Mouse (Mus musculus) heart, postnatal 36 days (tissue): Measurements from ENCODE around the gene Slc36a4. TPM values are rescaled to one million over a fixed set of nuclear protein-coding genes. Genes with fewer than 3 reads are reported as not detected.

ENCODE experiments used
- DNase-seq, 2 experiments: peaks; one replicate each; pipeline ENCODE4 v3.0.0; 2021 to 2022
- intact Hi-C: fragments of 180-260 bp; cut with DNase I; formaldehyde crosslinking; loops from one replicate; pipeline ENCODE4 v1.15.1; 2025
- total RNA-seq, 2 experiments: library from RNA; stranded (reverse); gene quantifications; 2 replicates each; pipeline ENCODE4 v1.2.3; 2021

The Slc36a4 gene
- total RNA-seq, 2 experiments from 2014 or later, result 6.4 to 9.3 TPM

DNA sequence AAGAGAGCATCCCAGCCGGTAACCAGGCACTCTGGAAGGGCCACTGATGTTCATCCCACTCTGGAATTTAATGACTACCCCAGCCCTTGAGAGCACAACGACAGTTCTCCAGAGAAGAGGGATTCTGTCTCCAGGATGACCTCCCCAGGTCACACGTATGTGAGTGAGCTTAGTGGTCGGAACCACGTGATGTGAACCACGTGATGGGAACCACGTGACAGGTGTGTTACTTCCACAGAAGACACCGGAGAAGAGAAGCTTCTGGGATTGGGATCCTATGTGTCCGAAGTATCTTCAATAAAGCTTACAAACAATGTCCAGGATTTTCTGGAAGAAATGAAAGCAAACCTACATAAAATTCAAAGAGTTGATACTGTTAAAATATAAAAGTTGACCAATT, 82.5 kb downstream of the Slc36a4 start:
- intact Hi-C loops, result no loop called here
- no peak for DNase-seq

Other genes starting within 250 kb of the Slc36a4 start
- gene Smco4, start 216.3 kb upstream of the Slc36a4 start, total RNA-seq, result 10 to 100 TPM; 22.2 to 24.0 TPM
- gene Deup1, start 81.8 kb upstream of the Slc36a4 start, total RNA-seq, result under 1 TPM in 1 of 2 experiments, not detected in 1; 0.08 TPM
- gene Mtnr1b, start 164.8 kb downstream of the Slc36a4 start, total RNA-seq, result not detected